Mouse (Mus musculus) cerebellum, adult 8-10 months (tissue): ENCODE data around the gene Coq10b.
"Not testable (repeated sequence)": the region's sequence is repeated elsewhere in the genome, so short reads cannot be mapped to it uniquely, and the experiment has no call there.

Experiments used
- DNase-seq: peaks from one replicate; pipeline ENCODE4 v3.0.0; 2022

The Coq10b gene

GRCm38 (mm10) chr1:55052355-55052953 lies at the start of gene Coq10b:
TSS of gene Coq10b (plus strand) at chr1:55052770.
- DNase-seq, result peak; percentile 99

- DNase-seq, result not testable (repeated sequence)
These were observed 44.3 kb upstream of the Coq10b start for GRCm38 (mm10) chr1:55008313-55008712.

GRCm38 (mm10) chr1:55012513-55012912 lies 40.1 kb upstream of the Coq10b start:
- no peak for DNase-seq

- DNase-seq, result no peak
These were observed 30.7 kb upstream of the Coq10b start for GRCm38 (mm10) chr1:55021907-55022306.

GRCm38 (mm10) chr1:55025656-55026430 lies 26.7 kb upstream of the Coq10b start:
- no peak for DNase-seq

- DNase-seq, result no peak
These were observed 25.9 kb upstream of the Coq10b start for GRCm38 (mm10) chr1:55026444-55027252.

- peak; percentile 93 for DNase-seq
These were observed 25.2 kb upstream of the Coq10b start, which contains the start of gene Sf3b1 for GRCm38 (mm10) chr1:55027253-55027801. TSS of gene Sf3b1 (minus strand) at chr1:55027481.

GRCm38 (mm10) chr1:55027966-55028365 lies 24.6 kb upstream of the Coq10b start:
- no peak for DNase-seq

GRCm38 (mm10) chr1:55028512-55029249 lies 23.9 kb upstream of the Coq10b start:
- no peak for DNase-seq

GRCm38 (mm10) chr1:55029446-55029845 lies 23.1 kb upstream of the Coq10b start:
- no peak for DNase-seq

GRCm38 (mm10) chr1:55031026-55031779 lies 21.4 kb upstream of the Coq10b start:
- no peak for DNase-seq

- DNase-seq, result no peak
These were observed 12.6 kb upstream of the Coq10b start for GRCm38 (mm10) chr1:55039944-55040343.

- no peak for DNase-seq
These were observed 10.9 kb upstream of the Coq10b start for GRCm38 (mm10) chr1:55041691-55042090.

GRCm38 (mm10) chr1:55042246-55042645 lies 10.3 kb upstream of the Coq10b start:
- DNase-seq, result no peak

- no peak for DNase-seq
These were observed 9.4 kb upstream of the Coq10b start for GRCm38 (mm10) chr1:55043164-55043563.

GRCm38 (mm10) chr1:55048841-55049587 lies 3.6 kb upstream of the Coq10b start:
- no peak for DNase-seq

- no peak for DNase-seq
These were observed 899 bp upstream of the Coq10b start for GRCm38 (mm10) chr1:55051671-55052070.

- no peak for DNase-seq
These were observed 435 bp downstream of the Coq10b start for GRCm38 (mm10) chr1:55053005-55053404.

GRCm38 (mm10) chr1:55053596-55053995 lies 1.0 kb downstream of the Coq10b start:
- no peak for DNase-seq

- no peak for DNase-seq
These were observed 2.9 kb downstream of the Coq10b start for GRCm38 (mm10) chr1:55055322-55056115.
